Mouse (Mus musculus): ENCODE results near the gene Ube2j1. TPM values are rescaled to one million over a fixed set of nuclear protein-coding genes. Genes with fewer than 3 reads are reported as not detected.

Ube2j1 gene
- polyA plus RNA-seq (2012; rRNA removed) = 37.0 TPM in 2 replicates

GRCm38 (mm10) chr4:33031195-33031960 is at the start of gene Ube2j1:
Gene Ube2j1, plus strand, starts transcription at chr4:33031416.

GRCm38 (mm10) chr4:32982716-32983175 is 48.5 kb upstream of the Ube2j1 start, which contains the start of gene Rragd:
Gene Rragd, plus strand, starts transcription at chr4:32983037.

GRCm38 (mm10) chr4:33062981-33063380 is 31.8 kb downstream of the Ube2j1 start, which contains the start of gene Gabrr2:
Gene Gabrr2, plus strand, starts transcription at chr4:33062999.

Other genes with a start within 250 kb of the Ube2j1 start
- gene Lyrm2, start 231.2 kb upstream of the Ube2j1 start, polyA plus RNA-seq (2012; rRNA removed) = 98.3 and 112 TPM in 2 replicates
- 14.4 and 17.3 TPM in 2 replicates for gene Ankrd6, start 80.6 kb upstream of the Ube2j1 start, polyA plus RNA-seq (2012; rRNA removed)
- 19.9 and 21.2 TPM in 2 replicates for gene Rragd, start 48.4 kb upstream of the Ube2j1 start, polyA plus RNA-seq (2012; rRNA removed)
- gene Gabrr2, start 31.6 kb downstream of the Ube2j1 start, polyA plus RNA-seq (2012; rRNA removed) = 0.60 and 0.79 TPM in 2 replicates
- gene Gabrr1, start 101.1 kb downstream of the Ube2j1 start, polyA plus RNA-seq (2012; rRNA removed) = 0.20 and 0.41 TPM in 2 replicates
- gene Pm20d2, start 158.3 kb downstream of the Ube2j1 start, polyA plus RNA-seq (2012; rRNA removed) = 3.5 and 4.1 TPM in 2 replicates
- 22.9 and 25.5 TPM in 2 replicates for gene Srsf12, start 177.6 kb downstream of the Ube2j1 start, polyA plus RNA-seq (2012; rRNA removed)

Data from central nervous system, embryonic 14 days (tissue).